Mouse (Mus musculus) retina, adult 2 months (tissue): ENCODE measurements around the gene Trim39.

Experiments
- DNase-seq: peaks from one replicate; pipeline ENCODE4 v3.0.0-alpha.2; 2012; ENCODE audit warnings: low read depth, low spot score

Trim39 gene

GRCm38 (mm10) chr17:36271586-36272256 lies at the start of gene Trim39:
Trim39 (minus strand) TSS chr17:36272247.
- peak; percentile 63 for DNase-seq

GRCm38 (mm10) chr17:36315689-36316253 lies 43.7 kb upstream of the Trim39 start:
- DNase-seq, result no peak

- peak; percentile 45 for DNase-seq
Observed at GRCm38 (mm10) chr17:36315041-36315688, 43.1 kb upstream of the Trim39 start.

- DNase-seq, result no peak
Observed at GRCm38 (mm10) chr17:36314511-36314910, 42.5 kb upstream of the Trim39 start.

GRCm38 (mm10) chr17:36309293-36309692 lies 37.2 kb upstream of the Trim39 start:
- DNase-seq, result no peak

- peak; percentile 47 for DNase-seq
Observed at GRCm38 (mm10) chr17:36308855-36309254, 36.8 kb upstream of the Trim39 start.

GRCm38 (mm10) chr17:36286390-36286789 lies 14.3 kb upstream of the Trim39 start, which contains the start of gene H2-M10.2:
H2-M10.2 (minus strand) TSS chr17:36286490.
- no peak for DNase-seq

- DNase-seq, result no peak
Observed at GRCm38 (mm10) chr17:36281521-36282245, 9.6 kb upstream of the Trim39 start.

GRCm38 (mm10) chr17:36274776-36275175 lies 2.7 kb upstream of the Trim39 start:
- no peak for DNase-seq

GRCm38 (mm10) chr17:36273796-36274195 lies 1.7 kb upstream of the Trim39 start:
- DNase-seq, result no peak

GRCm38 (mm10) chr17:36272643-36273366 lies 758 bp upstream of the Trim39 start:
- DNase-seq, result no peak

GRCm38 (mm10) chr17:36270956-36271585 lies 976 bp downstream of the Trim39 start:
- DNase-seq, result peak; percentile 82

GRCm38 (mm10) chr17:36265834-36266233 lies 6.2 kb downstream of the Trim39 start:
- DNase-seq, result no peak

GRCm38 (mm10) chr17:36264273-36264925 lies 7.6 kb downstream of the Trim39 start:
- no peak for DNase-seq

- DNase-seq, result no peak
Observed at GRCm38 (mm10) chr17:36261511-36262166, 10.4 kb downstream of the Trim39 start.

GRCm38 (mm10) chr17:36257969-36258368 lies 14.1 kb downstream of the Trim39 start, which contains the start of gene Rpp21:
Rpp21 (minus strand) TSS chr17:36258069.
- DNase-seq, result no peak

GRCm38 (mm10) chr17:36257241-36257947 lies 14.7 kb downstream of the Trim39 start:
- peak; percentile 52 for DNase-seq

- DNase-seq, result no peak
Observed at GRCm38 (mm10) chr17:36253087-36253600, 18.9 kb downstream of the Trim39 start.
